Mouse (Mus musculus) liver, adult 2 months (tissue): Measurements from ENCODE around the gene Eftud2. TPM values are rescaled to one million over a fixed set of nuclear protein-coding genes. Genes with fewer than 3 reads are reported as not detected.

Experiments
- DNase-seq: peaks from one replicate; pipeline ENCODE4 v3.0.0-alpha.2; 2011; ENCODE audit warnings: low read depth, low spot score; ENCODE audit errors: extremely low read depth
- H3K27ac ChIP-seq: fragments of 200-500 bp; replicated peaks from 2 replicates; pipeline ENCODE4 v1.5.1; 2012; ENCODE audit warnings: low read depth, mild to moderate bottlenecking, control low read depth, inconsistent platforms, low read length; ENCODE audit not compliant: insufficient read depth
- H3K27me3 ChIP-seq: fragments of 200-500 bp; 2 replicates; pipeline ENCODE4 v1.6.1; 2012; ENCODE audit warnings: mild to moderate bottlenecking, moderate library complexity, low read length, inconsistent platforms; ENCODE audit not compliant: control insufficient read depth, insufficient read depth
- H3K36me3 ChIP-seq: fragments of 200-500 bp; 2 replicates; pipeline ENCODE4 v1.6.1; 2012; ENCODE audit warnings: low read length, inconsistent platforms; ENCODE audit not compliant: control insufficient read depth, insufficient read depth
- H3K4me1 ChIP-seq: fragments of 200-500 bp; 2 replicates; pipeline ENCODE4 v1.6.1; 2011; ENCODE audit warnings: low read length; ENCODE audit not compliant: control insufficient read depth, insufficient read depth
- H3K4me3 ChIP-seq: fragments of 200-500 bp; 2 replicates; pipeline ENCODE4 v1.5.1; 2011; ENCODE audit warnings: low read depth, mild to moderate bottlenecking, control low read depth, low read length, moderate library complexity; ENCODE audit not compliant: insufficient read depth
- H3K79me2 ChIP-seq: fragments of 200-500 bp; 2 replicates; pipeline ENCODE4 v1.6.1; 2012; ENCODE audit warnings: inconsistent platforms, mild to moderate bottlenecking, low read length, moderate library complexity; ENCODE audit not compliant: control insufficient read depth, insufficient read depth
- H3K9ac ChIP-seq: fragments of 200-500 bp; 2 replicates; pipeline ENCODE4 v1.6.1; 2012; ENCODE audit warnings: low read depth, mild to moderate bottlenecking, control low read depth, inconsistent platforms, low read length
- CTCF ChIP-seq: fragments of 200-500 bp; IDR thresholded peaks from 2 replicates; pipeline ENCODE4 v1.5.1; 2011; ENCODE audit warnings: low read depth, low read length, control low read depth
- POLR2A ChIP-seq: fragments of 200-500 bp; IDR thresholded peaks from 2 replicates; pipeline ENCODE4 v1.6.1; 2011; ENCODE audit warnings: low read length, control low read depth; ENCODE audit not compliant: insufficient read depth; ENCODE audit errors: extremely low read depth
- WGBS: fragments of 180-500 bp; shearing (Covaris S2); methylation state at CpG from one replicate; pipeline ENCODE4 v1.1.7; 2018; 5-methylcytosine and 5-hydroxymethylcytosine counted together
- polyA plus RNA-seq: library from polyadenylated mRNA; depleted of rRNA; stranded (reverse); fragments of >200 nt; gene quantifications from 2 replicates; pipeline ENCODE4 v1.2.3, GENCODE M21; 2012; rRNA removed
- total RNA-seq: library from RNA; depleted of rRNA; stranded (reverse); fragments of >200 nt; gene quantifications from 2 replicates; pipeline ENCODE4 v1.2.3, GENCODE M21; 2014; rRNA removed

Gene Eftud2
- total RNA-seq (16.2 and 24.1 TPM in 2 replicates), polyA plus RNA-seq (41.5 and 53.3 TPM in 2 replicates)

DNA sequence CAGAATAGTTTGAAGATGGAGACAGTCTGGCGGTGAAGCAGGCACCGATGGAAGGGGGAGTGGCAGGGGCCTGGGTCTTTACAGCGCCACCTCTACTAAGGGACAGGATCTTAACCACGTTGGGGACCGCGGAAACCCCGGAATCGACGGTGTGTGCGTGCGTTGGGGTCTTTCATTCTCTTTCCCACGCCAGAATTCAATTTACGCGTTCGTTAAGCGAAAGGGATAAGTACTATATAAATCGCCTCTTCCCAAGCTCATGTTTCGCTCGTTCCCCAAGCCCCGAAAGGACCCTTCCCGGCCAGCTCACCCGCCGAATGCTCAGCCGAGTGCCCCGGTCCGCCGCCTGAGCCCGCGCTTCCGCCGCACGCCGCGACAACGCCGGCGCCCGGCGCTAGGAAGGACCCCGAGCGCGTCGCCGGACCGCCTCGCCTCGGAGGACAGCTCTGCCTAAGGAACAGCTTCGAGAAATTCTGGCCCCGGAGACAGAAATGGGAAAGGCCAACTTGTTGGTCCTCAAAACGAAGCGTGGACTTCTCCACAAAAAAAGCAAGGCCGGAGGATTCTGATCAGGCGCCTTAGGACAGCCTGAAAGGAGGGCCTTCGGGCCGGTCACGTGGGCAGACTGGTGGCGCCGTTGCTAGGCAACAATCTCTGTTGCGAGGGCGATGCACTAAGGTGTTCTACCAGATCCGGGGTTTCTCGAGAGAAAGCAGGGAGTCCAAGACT, at the start of gene Eftud2, which contains the start of gene Ccdc103:
Gene Eftud2 (minus strand): TSS at position 401 of the 729 bp plus-strand sequence.
Gene Ccdc103 (plus strand): TSS at position 620 of the 729 bp plus-strand sequence.
- Histone ChIP-seq H3K27me3 (no peaks in the 10 kb centered on the region), H3K9ac (peak within 1 kb of the TSS; percentile 85), H3K79me2 (peaks cover 7% of the 10 kb centered on the region; the same call in 1 of the 2 replicates), H3K4me3 (peak within 1 kb of the TSS; percentile 71), H3K4me1 (peaks cover 6% of the 10 kb centered on the region; the same call in 1 of the 2 replicates), H3K27ac (peak within 1 kb of the TSS; percentile 96), H3K36me3 (peaks cover 6% of the 10 kb centered on the region; the same call in 1 of the 2 replicates)
- under 1% methylated on average over 62 of the region's 62 CpGs for WGBS
- DNase-seq, result peak; percentile 73
- TF ChIP-seq POLR2A (peak; percentile 65; the same call in 1 of the 2 replicates), CTCF (no peak)

DNA sequence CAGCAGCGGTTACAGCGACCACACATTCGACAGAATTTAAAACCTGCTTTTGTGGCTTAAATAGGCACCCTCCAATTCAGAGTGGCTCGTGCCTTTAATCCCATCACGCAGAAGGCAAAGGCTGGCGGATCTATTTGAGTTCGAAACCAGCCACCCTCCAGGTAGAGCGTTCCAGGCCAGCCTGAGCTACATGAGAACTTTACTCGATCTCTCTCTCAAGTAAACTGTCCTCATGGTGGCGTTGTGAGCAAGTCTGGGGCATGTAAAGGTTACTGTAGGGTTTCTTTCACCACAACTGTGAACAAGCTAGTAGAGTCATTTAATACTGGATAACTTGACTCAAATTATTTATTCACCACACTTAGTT, 44.5 kb upstream of the Eftud2 start:
- 2% methylated on average over 10 of the region's 10 CpGs for WGBS
- TF ChIP-seq POLR2A (no peak), CTCF (no peak)
- no peaks in the 10 kb centered on the region for H3K36me3 ChIP-seq
- H3K4me3 ChIP-seq, result peak overlapping the region; percentile 34
- no peaks in the 10 kb centered on the region for H3K79me2 ChIP-seq
- DNase-seq, result peak; percentile 5
- peaks cover 4% of the 10 kb centered on the region; the same call in 1 of the 2 replicates for H3K4me1 ChIP-seq
- 0 out of 2 replicates have a peak, but pooled peaks cover under 1% of the 10 kb centered on the region for H3K27me3 ChIP-seq
- H3K27ac ChIP-seq, result no peak overlapping the region
- peak overlapping the region; percentile 58 for H3K9ac ChIP-seq

DNA sequence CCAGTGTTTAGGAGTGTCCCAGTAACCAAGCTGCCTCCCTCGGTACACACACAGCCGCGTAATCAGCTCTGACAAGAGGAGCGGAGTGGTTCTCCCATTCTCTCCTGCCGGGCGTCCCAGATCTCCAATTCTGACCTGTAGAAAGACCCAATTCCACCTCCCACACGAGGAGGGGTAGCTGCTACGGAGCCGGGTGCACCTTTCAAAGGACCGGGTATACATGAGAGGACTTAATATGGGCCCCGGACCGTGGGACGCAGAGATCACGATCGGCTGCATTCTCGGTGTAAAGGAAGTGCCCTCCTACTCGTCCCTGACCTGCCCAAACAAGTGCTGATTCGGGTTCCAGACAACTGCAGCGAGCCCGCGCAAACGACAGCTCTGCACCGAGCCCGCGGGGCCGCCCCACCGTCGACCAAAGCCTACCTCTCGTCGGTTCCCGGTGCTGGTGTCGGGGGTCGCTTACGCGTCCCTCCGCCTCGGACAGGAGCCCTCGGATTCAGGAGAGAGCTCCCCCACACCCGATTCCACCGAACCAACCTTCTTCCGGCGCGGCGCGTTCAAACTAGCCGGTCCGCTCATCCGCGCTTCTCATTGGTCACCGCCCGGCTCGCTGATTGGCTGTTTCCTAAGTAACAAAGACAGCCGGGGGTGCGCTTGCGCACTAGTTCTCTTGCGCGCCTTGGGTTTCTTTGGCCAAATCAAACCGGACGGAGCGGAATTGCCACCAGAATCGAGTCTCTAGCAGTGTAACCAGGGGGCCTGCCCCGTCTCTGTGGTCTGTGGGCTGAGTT, 44.0 kb upstream of the Eftud2 start, which contains the start of gene Kif18b:
Gene Kif18b (minus strand): TSS at position 568 of the 794 bp plus-strand sequence.
- H3K79me2 ChIP-seq, result no peaks in the 10 kb centered on the region
- H3K4me3 ChIP-seq, result peak within 1 kb of the TSS; percentile 74
- no peak within 1 kb of the TSS for H3K27ac ChIP-seq
- WGBS, result under 1% methylated on average over 62 of the region's 62 CpGs
- TF ChIP-seq CTCF, result no peak
- no peak for TF ChIP-seq POLR2A
- H3K36me3 ChIP-seq, result no peaks in the 10 kb centered on the region
- H3K4me1 ChIP-seq, result peaks cover 4% of the 10 kb centered on the region; the same call in 1 of the 2 replicates
- no peaks in the 10 kb centered on the region for H3K27me3 ChIP-seq
- peak; percentile 77 for DNase-seq
- H3K9ac ChIP-seq, result peak within 1 kb of the TSS; percentile 58

DNA sequence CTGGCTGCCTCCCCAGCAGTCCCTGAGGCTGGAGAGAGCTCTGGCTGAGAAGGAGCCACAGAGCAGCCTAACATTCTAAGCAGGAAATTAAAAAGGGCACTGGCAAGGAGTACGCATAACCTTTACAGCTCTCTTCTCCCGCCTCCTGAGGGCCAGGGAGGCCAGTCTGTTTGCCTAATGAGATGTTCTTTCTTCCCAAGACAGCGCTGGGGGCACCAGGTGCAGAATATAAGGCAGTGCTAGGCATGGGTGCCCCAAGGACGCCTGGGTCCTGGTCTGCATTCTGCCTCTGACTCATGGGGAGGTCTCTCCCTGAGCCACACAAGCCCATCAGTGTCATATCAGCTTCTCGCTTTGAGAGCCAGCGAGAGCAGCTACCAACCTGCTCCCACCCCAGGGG, 40.7 kb upstream of the Eftud2 start:
- no peak overlapping the region for H3K4me3 ChIP-seq
- H3K27ac ChIP-seq, result no peak overlapping the region
- TF ChIP-seq CTCF (no peak), POLR2A (no peak)
- peaks cover 4% of the 10 kb centered on the region; the same call in 1 of the 2 replicates for H3K4me1 ChIP-seq
- H3K79me2 ChIP-seq, result no peaks in the 10 kb centered on the region
- WGBS, result 95% methylated on average over 6 of the region's 6 CpGs
- DNase-seq, result no peak
- no peaks in the 10 kb centered on the region for H3K36me3 ChIP-seq
- no peaks in the 10 kb centered on the region for H3K27me3 ChIP-seq
- H3K9ac ChIP-seq, result no peak overlapping the region

DNA sequence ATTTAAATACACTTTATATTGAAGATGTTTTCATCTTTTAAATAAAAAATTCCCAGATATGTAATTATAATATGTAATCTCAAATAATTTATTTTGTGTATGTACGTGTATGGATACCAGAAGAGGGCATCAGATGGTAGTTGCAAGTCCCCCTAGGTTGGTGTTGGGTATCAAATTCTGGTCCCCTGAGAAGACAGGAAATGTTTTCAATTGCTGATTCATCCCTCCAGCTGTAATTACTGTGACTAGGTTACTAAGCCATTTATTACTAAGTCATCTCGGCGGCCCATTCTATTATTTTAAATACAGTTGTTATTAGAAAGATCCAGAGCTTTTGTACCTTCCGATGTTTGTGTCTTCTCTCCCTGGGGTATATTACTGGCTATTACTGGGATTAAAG, 37.3 kb upstream of the Eftud2 start:
- no peak overlapping the region for H3K27ac ChIP-seq
- H3K9ac ChIP-seq, result no peak overlapping the region
- no peak for TF ChIP-seq CTCF
- TF ChIP-seq POLR2A, result no peak
- no peaks in the 10 kb centered on the region for H3K4me1 ChIP-seq
- no peak overlapping the region for H3K4me3 ChIP-seq
- no peaks in the 10 kb centered on the region for H3K79me2 ChIP-seq
- H3K27me3 ChIP-seq, result no peaks in the 10 kb centered on the region
- 94% methylated on average over 4 of the region's 4 CpGs for WGBS
- no peaks in the 10 kb centered on the region for H3K36me3 ChIP-seq
- no peak for DNase-seq
